Mouse (Mus musculus) embryonic facial prominence, embryonic 11.5 days (tissue): Measurements from ENCODE around the gene Pycr2. TPM values are rescaled to one million over a fixed set of nuclear protein-coding genes. Genes with fewer than 3 reads are reported as not detected.

ENCODE experiments used
- polyA plus RNA-seq: library from polyadenylated mRNA; unstranded; fragments of >200 nt; fragmentation: Nextera tagmentation; extraction: Ambion mirVana; gene quantifications from 2 replicates; pipeline ENCODE4 v1.2.1, GENCODE M21; 2014

Pycr2 gene
- polyA plus RNA-seq, 1 experiment from 2014 or later = 92.7 TPM

Other genes starting within 250 kb of the Pycr2 start
- 0.20 and 0.74 TPM in 2 replicates for gene Mixl1, start 207.3 kb upstream of the Pycr2 start, polyA plus RNA-seq
- gene Acbd3, start 178.2 kb upstream of the Pycr2 start, polyA plus RNA-seq = 19.1 and 20.3 TPM in 2 replicates
- 3,882 and 3,910 TPM in 2 replicates for gene H3f3a, start 90.3 kb upstream of the Pycr2 start, polyA plus RNA-seq
- gene Sde2, start 53.2 kb upstream of the Pycr2 start, polyA plus RNA-seq = 38.2 and 38.6 TPM in 2 replicates
- 0.08 TPM in 1 of 2 replicates, not detected in the other for gene Lefty2, start 11.2 kb upstream of the Pycr2 start, polyA plus RNA-seq
- 0.33 and 0.38 TPM in 2 replicates for gene Lefty1, start 30.7 kb downstream of the Pycr2 start, polyA plus RNA-seq
- 3.1 TPM in 2 replicates for gene Tmem63a, start 38.1 kb downstream of the Pycr2 start, polyA plus RNA-seq
- 1.4 and 2.1 TPM in 2 replicates for gene Ephx1, start 116.6 kb downstream of the Pycr2 start, polyA plus RNA-seq
- not detected in 2 replicates for gene 9130409I23Rik, start 146.9 kb downstream of the Pycr2 start, polyA plus RNA-seq
- gene Nvl, start 239.9 kb downstream of the Pycr2 start, polyA plus RNA-seq = 36.3 and 40.9 TPM in 2 replicates
- gene Cnih4, start 240.4 kb downstream of the Pycr2 start, polyA plus RNA-seq = 89.0 and 92.0 TPM in 2 replicates